Mouse (Mus musculus) myocyte (in vitro differentiated cells): ENCODE data around the gene Tmx1. TPM values are rescaled to one million over a fixed set of nuclear protein-coding genes. Genes with fewer than 3 reads are reported as not detected.

Experiments used
- H3K27me3 ChIP-seq: one replicate; pipeline ENCODE4 v1.6.1; 2011; ENCODE audit not compliant: control insufficient read depth, insufficient read depth, insufficient read length
- H3K36me3 ChIP-seq: one replicate; pipeline ENCODE4 v1.6.1; 2011; ENCODE audit not compliant: control insufficient read depth, insufficient read depth
- H3K4me2 ChIP-seq: one replicate; pipeline ENCODE4 v1.6.1; 2011; ENCODE audit warnings: low read depth, control low read depth
- H3K4me3 ChIP-seq: one replicate; pipeline ENCODE4 v1.5.1; 2011; ENCODE audit warnings: mild to moderate bottlenecking, control low read depth, moderate library complexity
- H3K79me2 ChIP-seq: one replicate; pipeline ENCODE4 v1.6.1; 2011; ENCODE audit not compliant: control insufficient read depth, insufficient read depth
- H3ac ChIP-seq: one replicate; pipeline ENCODE4 v1.6.1; 2011; ENCODE audit not compliant: control insufficient read depth, insufficient read length
- CEBPB ChIP-seq: IDR thresholded peaks from 2 replicates; pipeline ENCODE4 v1.6.1; 2011; ENCODE audit warnings: mild to moderate bottlenecking, moderate library complexity; ENCODE audit not compliant: poor library complexity, insufficient read depth, severe bottlenecking
- E2F4 ChIP-seq: IDR thresholded peaks from one replicate; pipeline ENCODE4 v1.6.1; 2011; ENCODE audit warnings: mild to moderate bottlenecking, control low read depth, moderate library complexity; ENCODE audit not compliant: insufficient read depth
- MAX ChIP-seq: IDR thresholded peaks from one replicate; pipeline ENCODE4 v1.6.1; 2011; ENCODE audit warnings: low read depth, mild to moderate bottlenecking, control low read depth
- MYOD1 ChIP-seq, 3 experiments: IDR thresholded peaks; one replicate each; pipeline ENCODE4 v1.6.1; 2011; ENCODE audit warnings: control low read depth in 2 of 3, low read depth in 2 of 3, mild to moderate bottlenecking in 2 of 3, moderate library complexity in 1 of 3; ENCODE audit not compliant: insufficient read length in 2 of 3, control insufficient read depth in 1 of 3
- MYOG ChIP-seq, 3 experiments: IDR thresholded peaks; one replicate each; pipeline ENCODE4 v1.6.1; 2011; ENCODE audit warnings: control low read depth in 2 of 3, low read depth in 2 of 3, mild to moderate bottlenecking in 2 of 3; ENCODE audit not compliant: insufficient read length in 2 of 3, control insufficient read depth in 1 of 3, insufficient read depth in 1 of 3
- POLR2A ChIP-seq: IDR thresholded peaks from one replicate; pipeline ENCODE4 v1.6.1; 2011; ENCODE audit warnings: low read depth, mild to moderate bottlenecking, control low read depth, moderate library complexity; ENCODE audit not compliant: insufficient read length
- POLR2AphosphoS2 ChIP-seq: IDR thresholded peaks from one replicate; pipeline ENCODE4 v1.6.1; 2011; ENCODE audit warnings: low read depth, control low read depth; ENCODE audit not compliant: insufficient read length
- REST ChIP-seq: IDR thresholded peaks from one replicate; pipeline ENCODE4 v1.6.1; 2011; ENCODE audit warnings: mild to moderate bottlenecking, control low read depth, moderate library complexity; ENCODE audit not compliant: insufficient read depth, insufficient read length
- SRF ChIP-seq: IDR thresholded peaks from one replicate; pipeline ENCODE4 v1.6.1; 2011; ENCODE audit warnings: low read depth; ENCODE audit not compliant: control insufficient read depth, insufficient read length
- TCF12 ChIP-seq: IDR thresholded peaks from one replicate; pipeline ENCODE4 v1.6.1; 2011; ENCODE audit warnings: mild to moderate bottlenecking, control low read depth; ENCODE audit not compliant: poor library complexity, insufficient read depth, severe bottlenecking
- TCF3 ChIP-seq: IDR thresholded peaks from one replicate; pipeline ENCODE4 v1.6.1; 2011; ENCODE audit warnings: low read depth, control low read depth; ENCODE audit not compliant: insufficient read length
- USF1 ChIP-seq: IDR thresholded peaks from one replicate; pipeline ENCODE4 v1.6.1; 2011; ENCODE audit warnings: low read depth, mild to moderate bottlenecking, control low read depth, moderate library complexity
- polyA plus RNA-seq: library from polyadenylated mRNA; unstranded; fragments of >200 nt; fragmentation: generic; extraction: Trizol; gene quantifications from one replicate; pipeline ENCODE4 v1.2.1, GENCODE M21; 2012; ENCODE audit warnings: missing spikeins

The Tmx1 gene
- polyA plus RNA-seq, 1 experiment, result 11.7 TPM

- Histone ChIP-seq H3K79me2 (no peaks in the 10 kb centered on the region), H3K27me3 (peaks cover 26% of the 10 kb centered on the region), H3ac (no peak overlapping the region), H3K4me2 (no peak overlapping the region), H3K36me3 (no peaks in the 10 kb centered on the region), H3K4me3 (no peak overlapping the region)
- TF ChIP-seq E2F4, result no peak
- TF ChIP-seq CEBPB, result no peak
- no peak for TF ChIP-seq TCF3
- no peak for TF ChIP-seq SRF
- TF ChIP-seq USF1, result no peak
Measured at GRCm38 (mm10) chr12:70431428-70431827, 21.5 kb upstream of the Tmx1 start.

GRCm38 (mm10) chr12:70449961-70450360 lies 2.9 kb upstream of the Tmx1 start:
- no peak overlapping the region for H3K4me3 ChIP-seq
- peaks cover 18% of the 10 kb centered on the region for H3K79me2 ChIP-seq
- H3K36me3 ChIP-seq, result no peaks in the 10 kb centered on the region
- H3K27me3 ChIP-seq, result peaks cover 9% of the 10 kb centered on the region
- no peak overlapping the region for H3ac ChIP-seq
- TF ChIP-seq MYOD1 (IDR thresholded peaks at IDR 0.05; ENCODE audit: control insufficient read depth in 1 of 3, insufficient read length in 2 of 3, low read depth in 2 of 3) (no peak), TCF12 (no peak), REST (no peak), CEBPB (no peak), TCF3 (no peak)
- H3K4me2 ChIP-seq, result no peak overlapping the region

- Histone ChIP-seq H3K79me2 (peaks cover 28% of the 10 kb centered on the region), H3K4me3 (no peak overlapping the region), H3K36me3 (no peaks in the 10 kb centered on the region), H3K27me3 (peaks cover 9% of the 10 kb centered on the region), H3K4me2 (no peak overlapping the region), H3ac (no peak overlapping the region)
- no peak for TF ChIP-seq REST
- no peak for TF ChIP-seq SRF
Measured at GRCm38 (mm10) chr12:70451533-70451932, 1.4 kb upstream of the Tmx1 start.

- peak overlapping the region; percentile 95 for H3K4me2 ChIP-seq
- H3K4me3 ChIP-seq, result peak overlapping the region; percentile 78
- peaks cover 28% of the 10 kb centered on the region for H3K79me2 ChIP-seq
- no peak overlapping the region for H3ac ChIP-seq
- no peaks in the 10 kb centered on the region for H3K36me3 ChIP-seq
- no peak for TF ChIP-seq POLR2AphosphoS2
- TF ChIP-seq CEBPB, result no peak
- TF ChIP-seq SRF, result no peak
- no peak for TF ChIP-seq POLR2A
- no peak for TF ChIP-seq MYOG (IDR thresholded peaks at IDR 0.05; ENCODE audit: control insufficient read depth in 1 of 3, insufficient read depth in 1 of 3, insufficient read length in 2 of 3, low read depth in 2 of 3)
- no peak for TF ChIP-seq E2F4
- TF ChIP-seq TCF3, result no peak
- no peak for TF ChIP-seq TCF12
- TF ChIP-seq MAX, result no peak
- no peak for TF ChIP-seq USF1
- no peak for TF ChIP-seq MYOD1 (IDR thresholded peaks at IDR 0.05; ENCODE audit: control insufficient read depth in 1 of 3, insufficient read length in 2 of 3, low read depth in 2 of 3)
- no peak for TF ChIP-seq REST
- H3K27me3 ChIP-seq, result peaks cover 9% of the 10 kb centered on the region
Measured at GRCm38 (mm10) chr12:70452143-70452542, 752 bp upstream of the Tmx1 start.

GRCm38 (mm10) chr12:70455226-70455625 lies 2.3 kb downstream of the Tmx1 start:
- peaks cover 29% of the 10 kb centered on the region for H3K36me3 ChIP-seq
- H3K4me2 ChIP-seq, result no peak overlapping the region
- TF ChIP-seq POLR2A (no peak), POLR2AphosphoS2 (no peak), REST (no peak), MYOG (IDR thresholded peaks at IDR 0.05; ENCODE audit: control insufficient read depth in 1 of 3, insufficient read depth in 1 of 3, insufficient read length in 2 of 3, low read depth in 2 of 3) (no peak), TCF12 (no peak), CEBPB (no peak), MAX (no peak), SRF (no peak), USF1 (no peak), MYOD1 (IDR thresholded peaks at IDR 0.05; ENCODE audit: control insufficient read depth in 1 of 3, insufficient read length in 2 of 3, low read depth in 2 of 3) (no peak), E2F4 (no peak), TCF3 (no peak)
- no peak overlapping the region for H3ac ChIP-seq
- peaks cover 28% of the 10 kb centered on the region for H3K79me2 ChIP-seq
- no peak overlapping the region for H3K4me3 ChIP-seq
- H3K27me3 ChIP-seq, result no peaks in the 10 kb centered on the region
